Comparison of ENCODE assay signal across 8 mouse cellular contexts in the genomic region with DNA sequence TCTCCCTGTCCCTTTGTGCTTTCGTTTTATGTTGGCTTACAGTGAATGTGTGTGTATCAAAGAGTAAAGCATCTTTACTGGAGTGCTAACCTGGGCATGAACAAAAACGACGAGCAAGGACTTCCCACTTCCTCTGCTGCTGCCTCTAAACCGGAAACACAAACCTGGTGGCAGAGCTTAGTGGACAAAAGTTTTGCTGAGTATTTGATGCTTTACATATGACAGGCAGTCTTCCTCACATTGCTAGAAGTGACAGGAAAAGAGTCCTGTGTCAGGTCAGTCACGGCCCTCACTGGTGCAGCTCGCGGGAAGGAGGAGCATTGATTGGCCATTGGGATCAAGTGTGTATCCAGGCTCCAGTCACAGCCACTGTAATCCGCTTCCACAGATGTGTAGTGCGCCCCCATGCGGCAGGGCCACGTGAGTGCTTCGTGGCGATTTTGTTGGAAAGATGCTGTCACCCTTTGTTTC. TPM values are rescaled to one million over a fixed set of nuclear protein-coding genes. Genes with fewer than 3 reads are reported as not detected.
DNase-seq lines count a peak whose midpoint lies in the region; ATAC-seq and TF ChIP-seq lines count a peak whose summit lies in the region.

No protein-coding gene starts in this region.

- H3K27ac ChIP-seq in forebrain, embryonic 13.5 days, result peak overlapping the region; percentile 57
- H3K27ac ChIP-seq in liver, embryonic 15.5 days (replicated peaks), result peak overlapping the region; percentile 58
- H3K27ac ChIP-seq in neural tube, embryonic 11.5 days (ENCODE audit: low read depth, low read length), result no peak overlapping the region
- 0 out of 2 replicates have a peak overlapping the region, but pooled peaks have one; percentile 4 for H3K27ac ChIP-seq in stomach, embryonic 16.5 days (ENCODE audit: low read length)

- no peaks in the 10 kb centered on the region for H3K9me3 ChIP-seq in E14TG2a.4 (ENCODE audit: low read length)
- no peaks in the 10 kb centered on the region for H3K9me3 ChIP-seq in forebrain, embryonic 13.5 days (replicated peaks)
- H3K9me3 ChIP-seq in liver, embryonic 15.5 days (replicated peaks), result no peaks in the 10 kb centered on the region
- no peaks in the 10 kb centered on the region for H3K9me3 ChIP-seq in neural tube, embryonic 11.5 days (ENCODE audit: control insufficient read depth, low read length)
- no peaks in the 10 kb centered on the region for H3K9me3 ChIP-seq in stomach, embryonic 16.5 days (replicated peaks; ENCODE audit: control insufficient read depth, low read length)

- intact Hi-C loops in heart, postnatal 10 days (cut with DNase I), result loop anchor here (5.0 kb wide), 2 partner anchors 34 to 249 kb away; a partner anchor contains a TSS

- H3K36me3 ChIP-seq in E14TG2a.4 (ENCODE audit: insufficient read depth, low read length), result peaks cover 36% of the 10 kb centered on the region
- H3K36me3 ChIP-seq in forebrain, embryonic 13.5 days (ENCODE audit: poor library complexity, severe bottlenecking), result peaks cover 8% of the 10 kb centered on the region; the same call in 1 of the 2 replicates
- no peaks in the 10 kb centered on the region for H3K36me3 ChIP-seq in liver, embryonic 15.5 days (replicated peaks)
- no peaks in the 10 kb centered on the region for H3K36me3 ChIP-seq in neural tube, embryonic 11.5 days (ENCODE audit: control insufficient read depth, insufficient read depth, low read length)
- no peaks in the 10 kb centered on the region for H3K36me3 ChIP-seq in stomach, embryonic 16.5 days (ENCODE audit: control insufficient read depth, insufficient read depth, low read length)

- peaks cover 89% of the 10 kb centered on the region for H3K4me1 ChIP-seq in E14TG2a.4 (replicated peaks; ENCODE audit: low read depth, low read length)
- H3K4me1 ChIP-seq in forebrain, embryonic 13.5 days, result peaks cover 97% of the 10 kb centered on the region
- H3K4me1 ChIP-seq in liver, embryonic 15.5 days (replicated peaks), result peaks cover 59% of the 10 kb centered on the region
- H3K4me1 ChIP-seq in neural tube, embryonic 11.5 days (ENCODE audit: control insufficient read depth, insufficient read depth, low read length), result peaks cover 43% of the 10 kb centered on the region
- peaks cover 76% of the 10 kb centered on the region for H3K4me1 ChIP-seq in stomach, embryonic 16.5 days (ENCODE audit: control insufficient read depth, insufficient read depth, low read length)

- H3K4me3 ChIP-seq in E14TG2a.4 (replicated peaks; ENCODE audit: low read length), result peak overlapping the region; percentile 82
- H3K4me3 ChIP-seq in forebrain, embryonic 13.5 days, result peak overlapping the region; percentile 29
- peak overlapping the region; percentile 63 for H3K4me3 ChIP-seq in liver, embryonic 15.5 days (replicated peaks)
- peak overlapping the region; percentile 15; the same call in 1 of the 2 replicates for H3K4me3 ChIP-seq in neural tube, embryonic 11.5 days (ENCODE audit: low read depth, low read length)
- H3K4me3 ChIP-seq in stomach, embryonic 16.5 days (replicated peaks; ENCODE audit: low read length), result peak overlapping the region; percentile 40

- peak; percentile 54; the same call in 1 of the 2 replicates for ATAC-seq in forebrain, embryonic 13.5 days
- peak; percentile 85 for ATAC-seq in liver, embryonic 15.5 days (ENCODE audit: insufficient read depth)
- peak; percentile 49; the same call in 1 of the 2 replicates for ATAC-seq in neural tube, embryonic 11.5 days (ENCODE audit: insufficient read depth, low FRiP score, low TSS enrichment)
- peak; percentile 73 for ATAC-seq in stomach, embryonic 16.5 days (ENCODE audit: insufficient read depth, low FRiP score)

- H3K4me2 ChIP-seq in forebrain, embryonic 13.5 days, result peak overlapping the region; percentile 55
- peak overlapping the region; percentile 78 for H3K4me2 ChIP-seq in liver, embryonic 15.5 days
- H3K4me2 ChIP-seq in neural tube, embryonic 11.5 days (ENCODE audit: low read depth), result peak overlapping the region; percentile 39
- peak overlapping the region; percentile 48 for H3K4me2 ChIP-seq in stomach, embryonic 16.5 days (ENCODE audit: low read depth, low read length)

- TF ChIP-seq CTCF in E14TG2a.4 (conservative IDR thresholded peaks at IDR 0.05; ENCODE audit: low read length), result peak; percentile 75

- DNase-seq in c-Kit-positive CD71-positive TER-119-positive erythroid progenitor cells, embryonic 14.5 days (ENCODE audit: low spot score), result peak; percentile 88
- peak; percentile 87 to 93 for DNase-seq in heart, postnatal 10 days
- DNase-seq in kidney, postnatal 4 days, result peak; percentile 89 to 92
- DNase-seq in neural tube, embryonic 11.5 days (ENCODE audit: low spot score), result peak; percentile 79

- H3K9ac ChIP-seq in forebrain, embryonic 13.5 days, result 0 out of 2 replicates have a peak overlapping the region, but pooled peaks have one; percentile 23
- H3K9ac ChIP-seq in liver, embryonic 15.5 days, result peak overlapping the region; percentile 29; the same call in 1 of the 2 replicates
- H3K9ac ChIP-seq in neural tube, embryonic 11.5 days (ENCODE audit: low read length), result no peak overlapping the region
- peak overlapping the region; percentile 6; the same call in 1 of the 2 replicates for H3K9ac ChIP-seq in stomach, embryonic 16.5 days (ENCODE audit: low read length)

- H3K27me3 ChIP-seq in E14TG2a.4 (ENCODE audit: insufficient read depth, low read length), result no peaks in the 10 kb centered on the region
- no peaks in the 10 kb centered on the region for H3K27me3 ChIP-seq in forebrain, embryonic 13.5 days
- no peaks in the 10 kb centered on the region for H3K27me3 ChIP-seq in liver, embryonic 15.5 days
- no peaks in the 10 kb centered on the region for H3K27me3 ChIP-seq in neural tube, embryonic 11.5 days (ENCODE audit: control insufficient read depth, insufficient read depth, low read length)
- H3K27me3 ChIP-seq in stomach, embryonic 16.5 days (ENCODE audit: control insufficient read depth, insufficient read depth, low read length), result no peaks in the 10 kb centered on the region

- WGBS in forebrain, embryonic 13.5 days, result under 1% methylated on average over 13 of the region's 13 CpGs
- WGBS in liver, embryonic 15.5 days (ENCODE audit: insufficient replicate concordance), result 0% methylated on average over 13 of the region's 13 CpGs
- 1% methylated on average over 13 of the region's 13 CpGs for WGBS in neural tube, embryonic 11.5 days
- WGBS in stomach, embryonic 16.5 days, result under 1% methylated on average over 13 of the region's 13 CpGs

RNA-seq across cellular contexts. Expression of a gene that starts 35.7 kb away (rescaled TPM):
- 49.9 and 50.0 TPM in 2 replicates for polyA plus RNA-seq in forebrain, embryonic 13.5 days (2015; fragmentation: Nextera tagmentation; extraction: Ambion mirVana)
- 100 to 1,000 TPM; 187 to 216 TPM for total RNA-seq in heart, postnatal 10 days (2021)
- polyA plus RNA-seq in liver, embryonic 15.5 days (2015; fragmentation: Nextera tagmentation; extraction: Ambion mirVana), result 3.5 and 4.4 TPM in 2 replicates
- polyA plus RNA-seq in neural tube, embryonic 11.5 days (2014; fragmentation: Nextera tagmentation; extraction: Ambion mirVana), result 39.4 and 41.0 TPM in 2 replicates
- 15.3 and 16.2 TPM in 2 replicates for polyA plus RNA-seq in stomach, embryonic 16.5 days (2015; fragmentation: Nextera tagmentation; extraction: Ambion mirVana)

Comparison
In these comparisons a context has a peak if more than half of its experiments do, and no peak if none do; other contexts are left out.
1. H3K4me3 ChIP-seq: peak in every context shown above with its lines; median percentile 82 in E14TG2a.4; 63 in liver, embryonic 15.5 days; 40 in stomach, embryonic 16.5 days; 29 in forebrain, embryonic 13.5 days; 15 in neural tube, embryonic 11.5 days.